Mouse (Mus musculus) heart, adult 2 months (tissue): ENCODE results near the gene Rpusd3. TPM values are rescaled to one million over a fixed set of nuclear protein-coding genes. Genes with fewer than 3 reads are reported as not detected.

Source experiments
- DNase-seq, 2 experiments: peaks; one replicate each; pipeline ENCODE4 v3.0.0; 2021
- H3K27ac ChIP-seq: fragments of 200-600 bp; 2 replicates; pipeline ENCODE4 v1.8.1; 2022
- H3K27me3 ChIP-seq: fragments of 200-500 bp; 2 replicates; pipeline ENCODE4 v1.6.1; 2012; ENCODE audit warnings: mild to moderate bottlenecking, low read length, inconsistent platforms, mixed read lengths; ENCODE audit not compliant: control insufficient read depth, insufficient read depth
- H3K36me3 ChIP-seq: fragments of 200-500 bp; 2 replicates; pipeline ENCODE4 v1.6.1; 2012; ENCODE audit warnings: low read length, inconsistent platforms; ENCODE audit not compliant: control insufficient read depth, insufficient read depth
- H3K4me1 ChIP-seq: fragments of 200-500 bp; 2 replicates; pipeline ENCODE4 v1.6.1; 2011; ENCODE audit warnings: low read length; ENCODE audit not compliant: control insufficient read depth, insufficient read depth
- H3K4me3 ChIP-seq: fragments of 200-600 bp; 2 replicates; pipeline ENCODE4 v1.8.1; 2022
- H3K79me2 ChIP-seq: fragments of 200-500 bp; replicated peaks from 2 replicates; pipeline ENCODE4 v1.6.1; 2012; ENCODE audit warnings: mild to moderate bottlenecking, inconsistent platforms, low read length, moderate library complexity, mixed read lengths; ENCODE audit not compliant: control insufficient read depth, insufficient read depth
- H3K9ac ChIP-seq: fragments of 200-500 bp; 2 replicates; pipeline ENCODE4 v1.6.1; 2012; ENCODE audit warnings: low read depth, mild to moderate bottlenecking, control low read depth, inconsistent platforms, low read length, mixed read lengths
- CTCF ChIP-seq: fragments of 200-600 bp; IDR thresholded peaks from 2 replicates; pipeline ENCODE4 v1.8.1; 2022; ENCODE audit warnings: antibody characterized with exemption, mild to moderate bottlenecking, moderate library complexity
- EP300 ChIP-seq: fragments of 200-500 bp; IDR thresholded peaks from 2 replicates; pipeline ENCODE4 v1.6.1; 2011; ENCODE audit warnings: low read depth, low read length, control low read depth; ENCODE audit not compliant: insufficient read depth
- POLR2A ChIP-seq: fragments of 200-500 bp; IDR thresholded peaks from 2 replicates; pipeline ENCODE4 v1.6.1; 2011; ENCODE audit warnings: mild to moderate bottlenecking, low read depth, low read length, control low read depth; ENCODE audit not compliant: insufficient read depth
- WGBS: fragments of 180-500 bp; shearing (Covaris S2); methylation state at CpG from one replicate; pipeline ENCODE4 v1.1.7; 2018; 5-methylcytosine and 5-hydroxymethylcytosine counted together
- intact Hi-C: fragments of 180-260 bp; cut with DNase I; formaldehyde crosslinking; loops from one replicate; pipeline ENCODE4 v1.15.1; 2025
- polyA plus RNA-seq: library from polyadenylated mRNA; depleted of rRNA; stranded (reverse); fragments of >200 nt; gene quantifications from 2 replicates; pipeline ENCODE4 v1.2.3, GENCODE M21; 2012
- total RNA-seq, 2 experiments: library from RNA; stranded (reverse); gene quantifications; 2 replicates each; pipeline ENCODE4 v1.2.3; 2021

Rpusd3 gene
- total and polyA plus RNA-seq, 3 experiments = 8.3 to 39.0 (median 10.3) TPM

DNA sequence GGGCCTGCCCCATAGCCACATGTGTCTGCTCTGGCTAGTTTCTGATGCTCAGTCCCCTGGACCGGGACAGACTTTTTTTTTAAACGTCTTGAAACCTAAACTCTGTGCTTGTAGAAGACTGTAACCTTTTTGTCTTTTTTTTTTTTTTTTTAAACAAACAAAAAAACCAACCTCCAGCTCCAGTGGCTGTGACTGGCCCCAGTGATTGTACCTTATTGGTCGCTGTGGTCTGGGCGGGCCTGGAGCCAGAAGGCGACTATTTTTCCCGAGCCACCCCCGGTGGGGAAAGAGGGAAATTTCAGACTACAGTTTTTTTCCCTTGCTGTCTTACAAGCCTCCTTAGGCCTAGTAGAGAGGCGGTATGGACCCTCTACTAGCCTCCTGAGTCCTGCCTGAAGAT is 30.2 kb downstream of the Rpusd3 start, which contains the start of gene Ttll3:
Ttll3 (plus strand) TSS at position 301 of the 400 bp plus-strand sequence.
- Histone ChIP-seq H3K4me3 (no peak within 1 kb of the TSS), H3K79me2 (no peaks in the 10 kb centered on the region), H3K27ac (no peak within 1 kb of the TSS), H3K9ac (no peak within 1 kb of the TSS), H3K36me3 (peaks cover 3% of the 10 kb centered on the region; the same call in 1 of the 2 replicates), H3K4me1 (peaks cover 1% of the 10 kb centered on the region; the same call in 1 of the 2 replicates), H3K27me3 (no peaks in the 10 kb centered on the region)
- 75% methylated on average over 8 of the region's 8 CpGs for WGBS
- TF ChIP-seq POLR2A = no peak
- intact Hi-C loops = no loop called here
- no peak for DNase-seq

DNA sequence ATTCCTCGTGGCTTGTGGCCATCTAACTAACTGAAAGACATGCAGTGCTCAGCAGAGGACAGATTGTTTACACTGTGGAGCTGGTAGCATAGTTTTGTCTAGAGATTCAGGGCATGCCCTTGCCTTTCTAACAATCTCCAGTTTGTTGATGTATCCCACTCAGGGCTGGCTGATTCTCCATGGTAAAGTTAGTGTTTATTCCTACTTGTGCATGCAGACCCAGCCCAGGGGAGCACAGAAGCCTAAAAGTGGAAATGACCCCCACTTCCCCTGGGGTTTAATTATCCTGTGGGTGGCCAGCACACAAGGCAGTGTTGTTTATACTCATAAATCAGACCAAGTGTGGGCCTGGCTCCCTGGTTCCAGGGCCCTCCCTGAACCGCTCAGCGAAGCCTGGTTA is 33.1 kb downstream of the Rpusd3 start:
- no peak for DNase-seq

DNA sequence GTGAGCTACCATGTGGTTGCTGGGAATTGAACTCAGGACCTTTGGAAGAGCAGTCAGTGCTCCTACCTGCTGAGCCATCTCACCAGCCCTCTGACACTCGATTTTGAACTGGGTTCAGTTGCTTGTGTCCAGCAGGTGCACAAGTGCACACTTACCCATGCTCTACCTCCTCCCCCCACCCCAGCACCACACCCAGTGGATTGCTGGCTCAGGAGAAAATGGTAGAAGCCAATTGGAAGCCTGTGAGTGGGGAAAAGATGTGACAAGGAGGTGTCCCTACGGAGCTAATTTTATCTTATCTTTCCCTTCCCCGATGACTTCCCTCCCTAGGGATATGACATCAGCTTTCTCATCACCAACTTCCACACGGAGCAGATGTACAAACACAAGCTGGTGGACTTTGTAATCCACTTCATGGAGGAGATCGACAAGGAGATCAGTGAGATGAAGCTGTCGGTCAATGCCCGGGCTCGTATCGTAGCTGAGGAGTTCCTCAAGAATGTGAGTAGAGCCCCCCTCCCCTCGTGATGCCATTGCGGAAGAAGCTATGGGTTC is 33.9 kb downstream of the Rpusd3 start:
- TF ChIP-seq EP300 (no peak), CTCF (no peak), POLR2A (no peak)
- Histone ChIP-seq H3K4me1 (peaks cover under 1% of the 10 kb centered on the region; the same call in 1 of the 2 replicates), H3K36me3 (peaks cover 3% of the 10 kb centered on the region; the same call in 1 of the 2 replicates), H3K4me3 (no peak overlapping the region), H3K27me3 (no peaks in the 10 kb centered on the region), H3K27ac (no peak overlapping the region), H3K79me2 (peaks cover 3% of the 10 kb centered on the region; the same call in 1 of the 2 replicates), H3K9ac (no peak overlapping the region)
- DNase-seq = no peak
- intact Hi-C loops = no loop called here
- 40% methylated on average over 11 of the region's 11 CpGs for WGBS

More for the DNA sequence above, 33.1 kb downstream of the Rpusd3 start:
- no peaks in the 10 kb centered on the region for H3K27me3 ChIP-seq
- WGBS = 74% methylated on average over 3 of the region's 3 CpGs
- no peak overlapping the region for H3K27ac ChIP-seq
- H3K4me3 ChIP-seq = no peak overlapping the region
- peaks cover 3% of the 10 kb centered on the region; the same call in 1 of the 2 replicates for H3K36me3 ChIP-seq
- H3K79me2 ChIP-seq = no peaks in the 10 kb centered on the region
- no peaks in the 10 kb centered on the region for H3K4me1 ChIP-seq
- intact Hi-C loops = no loop called here
- no peak for TF ChIP-seq CTCF
- no peak for TF ChIP-seq EP300
- TF ChIP-seq POLR2A = no peak
- H3K9ac ChIP-seq = no peak overlapping the region

DNA sequence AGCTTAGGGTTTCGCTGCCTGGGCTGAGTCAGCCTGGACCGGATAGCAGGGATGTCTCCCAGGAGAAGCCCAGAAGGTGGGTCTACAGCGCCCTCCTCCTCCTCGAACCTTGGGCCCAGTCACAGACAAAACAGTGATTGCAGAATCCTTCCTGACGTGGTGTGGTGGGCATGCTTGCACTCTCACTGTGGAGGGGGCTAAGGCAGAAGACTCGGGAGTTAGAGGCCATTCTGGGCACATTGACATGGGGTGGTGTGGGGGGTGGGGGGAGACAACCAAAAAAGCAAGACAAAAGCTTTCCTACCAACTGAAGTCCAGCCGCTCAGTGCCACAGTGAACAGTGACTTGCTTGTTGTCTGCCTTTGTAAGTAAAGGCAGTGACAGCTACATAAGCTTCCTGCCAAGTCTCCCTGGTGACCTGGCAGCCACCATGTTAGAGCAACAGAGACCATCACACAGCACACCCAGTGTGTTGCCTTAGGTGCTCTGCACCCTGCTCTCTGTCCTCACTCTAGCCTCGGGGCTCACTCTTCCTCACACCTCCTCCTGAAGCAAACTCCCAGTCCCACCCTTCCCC is 34.7 kb downstream of the Rpusd3 start:
- Histone ChIP-seq H3K79me2 (peaks cover 6% of the 10 kb centered on the region; the same call in 1 of the 2 replicates), H3K9ac (no peak overlapping the region), H3K27ac (no peak overlapping the region), H3K27me3 (no peaks in the 10 kb centered on the region), H3K4me3 (no peak overlapping the region), H3K36me3 (peaks cover 3% of the 10 kb centered on the region; the same call in 1 of the 2 replicates), H3K4me1 (peaks cover 3% of the 10 kb centered on the region; the same call in 1 of the 2 replicates)
- TF ChIP-seq POLR2A = no peak
- no peak for TF ChIP-seq EP300
- no peak for TF ChIP-seq CTCF
- intact Hi-C loops = no loop called here
- WGBS = 87% methylated on average over 8 of the region's 8 CpGs
- DNase-seq = no peak

DNA sequence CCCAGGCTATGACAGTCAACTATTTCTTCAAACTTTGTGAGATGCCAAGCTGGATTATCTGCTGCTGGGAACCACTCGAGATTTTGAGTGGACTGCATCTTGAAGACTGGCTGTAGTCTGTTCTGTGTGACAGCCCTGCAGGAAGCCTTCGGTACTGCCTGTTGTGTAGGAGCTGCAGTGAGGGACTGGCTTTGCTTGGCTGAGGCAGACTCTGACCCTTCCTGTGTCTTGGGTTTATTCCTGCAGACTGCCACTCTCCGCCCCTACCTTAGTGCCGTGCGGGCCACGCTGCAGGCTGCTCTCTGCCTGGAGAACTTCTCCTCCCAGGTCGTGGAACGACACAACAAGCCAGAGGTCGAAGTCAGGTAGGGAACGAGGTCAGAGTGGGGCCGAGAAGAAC is 38.7 kb downstream of the Rpusd3 start:
- intact Hi-C loops = no loop called here
- no peak overlapping the region for H3K27ac ChIP-seq
- H3K4me1 ChIP-seq = peaks cover 6% of the 10 kb centered on the region
- TF ChIP-seq EP300 (no peak), CTCF (0 out of 2 replicates have a peak, but pooled peaks have one; percentile 13), POLR2A (no peak)
- H3K27me3 ChIP-seq = no peaks in the 10 kb centered on the region
- peaks cover 3% of the 10 kb centered on the region; the same call in 1 of the 2 replicates for H3K36me3 ChIP-seq
- peaks cover 13% of the 10 kb centered on the region for H3K79me2 ChIP-seq
- WGBS = 87% methylated on average over 11 of the region's 11 CpGs
- H3K9ac ChIP-seq = no peak overlapping the region
- no peak overlapping the region for H3K4me3 ChIP-seq
- DNase-seq = no peak

DNA sequence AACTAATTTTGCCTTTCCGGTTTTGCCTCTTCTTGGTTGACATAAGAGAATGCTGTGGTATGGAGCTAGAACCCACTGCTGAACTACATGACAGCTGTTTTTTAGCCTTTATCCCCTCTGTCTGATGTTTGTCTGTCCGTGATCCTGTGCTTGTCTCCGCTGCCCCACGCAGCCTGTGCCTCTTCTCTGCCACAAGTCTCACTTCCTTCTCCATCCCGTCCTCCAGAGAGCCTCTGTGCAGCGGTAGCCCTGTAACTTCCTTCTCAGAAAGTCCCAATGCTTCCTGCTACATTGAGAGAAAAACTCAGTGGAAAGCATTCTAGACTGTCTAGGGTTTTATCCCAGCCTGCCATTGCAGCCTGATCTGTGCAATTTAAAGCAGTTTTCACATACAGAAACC is 39.9 kb downstream of the Rpusd3 start:
- intact Hi-C loops = loop anchor here (2.0 kb wide), 2 partner anchors 40 to 72 kb away; partner anchors contain the start of genes Brpf1 and Rpusd3

More for the DNA sequence above, 39.9 kb downstream of the Rpusd3 start:
- Histone ChIP-seq H3K27ac (no peak overlapping the region), H3K4me1 (peaks cover 6% of the 10 kb centered on the region), H3K4me3 (peak overlapping the region; percentile 79), H3K79me2 (peaks cover 13% of the 10 kb centered on the region), H3K27me3 (no peaks in the 10 kb centered on the region), H3K36me3 (no peaks in the 10 kb centered on the region), H3K9ac (0 out of 2 replicates have a peak overlapping the region, but pooled peaks have one; percentile 16)
- peak in 1 of 2 experiments; percentile 27 for DNase-seq
- TF ChIP-seq CTCF (no peak), EP300 (no peak), POLR2A (no peak)
- WGBS = 38% methylated on average over 6 of the region's 6 CpGs
